Mouse (Mus musculus) MEL (cell line): ENCODE results near the gene Bckdhb. TPM values are rescaled to one million over a fixed set of nuclear protein-coding genes. Genes with fewer than 3 reads are reported as not detected.

Experiments
- DNase-seq: peaks from one replicate; pipeline ENCODE4 v3.0.0; 2011; ENCODE audit warnings: low read depth, low spot score
- H3K27ac ChIP-seq: 2 replicates; pipeline ENCODE4 v1.5.1; 2012; ENCODE audit warnings: low read depth, mild to moderate bottlenecking, control low read depth, low read length, moderate library complexity; ENCODE audit not compliant: control insufficient read depth
- H3K27me3 ChIP-seq, 2 experiments: fragments of 150-350 bp in 1 of 2; sonication (generic) in 1 of 2; 2 replicates each; pipeline ENCODE4 v1.6.1; 2012; ENCODE audit warnings: low read length in 2 of 2, mild to moderate bottlenecking in 2 of 2, improper control_type of control experiment in 1 of 2, moderate library complexity in 1 of 2; ENCODE audit not compliant: insufficient read depth in 2 of 2, control insufficient read depth in 1 of 2
- H3K36me3 ChIP-seq, 2 experiments: 2 replicates each; pipeline ENCODE4 v1.6.1; 2012 to 2014; ENCODE audit warnings: low read length in 2 of 2, improper control_type of control experiment in 1 of 2, inconsistent platforms in 1 of 2, mild to moderate bottlenecking in 1 of 2; ENCODE audit not compliant: insufficient read depth in 2 of 2, control insufficient read depth in 1 of 2
- H3K4me1 ChIP-seq, 2 experiments: fragments of 150-350 bp in 1 of 2; sonication (generic) in 1 of 2; 2 replicates each; pipeline ENCODE4 v1.6.1; 2012; ENCODE audit warnings: low read length in 2 of 2, improper control_type of control experiment in 1 of 2, mild to moderate bottlenecking in 1 of 2; ENCODE audit not compliant: insufficient read depth in 2 of 2, control insufficient read depth in 1 of 2
- H3K4me3 ChIP-seq, 2 experiments: fragments of 150-350 bp in 1 of 2; sonication (generic) in 1 of 2; 2 replicates each; pipeline ENCODE4 v1.5.1; 2012; ENCODE audit warnings: low read depth in 2 of 2, low read length in 2 of 2, mild to moderate bottlenecking in 2 of 2, moderate library complexity in 2 of 2, control low read depth in 1 of 2, improper control_type of control experiment in 1 of 2; ENCODE audit not compliant: control insufficient read depth in 1 of 2, insufficient read depth in 1 of 2
- H3K79me2 ChIP-seq: 2 replicates; pipeline ENCODE4 v1.6.1; 2012; ENCODE audit warnings: mild to moderate bottlenecking, low read length, moderate library complexity; ENCODE audit not compliant: control insufficient read depth, poor library complexity, insufficient read depth
- H3K9ac ChIP-seq: 2 replicates; pipeline ENCODE4 v1.6.1; 2012; ENCODE audit warnings: low read depth, mild to moderate bottlenecking, control low read depth, low read length, moderate library complexity; ENCODE audit not compliant: control insufficient read depth, poor library complexity, severe bottlenecking
- H3K9me3 ChIP-seq: fragments of 150-350 bp; sonication (generic); replicated peaks from 2 replicates; pipeline ENCODE4 v1.6.1; 2012; ENCODE audit warnings: mild to moderate bottlenecking, low read length, improper control_type of control experiment, moderate library complexity; ENCODE audit not compliant: insufficient read depth
- E2F4 ChIP-seq: IDR thresholded peaks from 2 replicates; pipeline ENCODE4 v1.6.1; 2011; ENCODE audit warnings: low read depth, low read length, improper control_type of control experiment, borderline replicate concordance
- ETS1 ChIP-seq: IDR thresholded peaks from 2 replicates; pipeline ENCODE4 v1.6.1; 2012; ENCODE audit warnings: low read depth, mild to moderate bottlenecking, inconsistent platforms, low read length, improper control_type of control experiment, moderate library complexity
- GABPA ChIP-seq: IDR thresholded peaks from 2 replicates; pipeline ENCODE4 v1.6.1; 2012; ENCODE audit warnings: low read depth, mild to moderate bottlenecking, inconsistent platforms, low read length, improper control_type of control experiment, moderate library complexity
- GATA1 ChIP-seq: IDR thresholded peaks from 2 replicates; pipeline ENCODE4 v1.6.1; 2011; ENCODE audit warnings: low read depth, low read length, improper control_type of control experiment
- HCFC1 ChIP-seq: IDR thresholded peaks from 2 replicates; pipeline ENCODE4 v1.6.1; 2012; ENCODE audit warnings: low read depth, mild to moderate bottlenecking, inconsistent platforms, low read length, improper control_type of control experiment, moderate library complexity
- MAX ChIP-seq: IDR thresholded peaks from 2 replicates; pipeline ENCODE4 v1.6.1; 2011; ENCODE audit warnings: low read length, improper control_type of control experiment
- MAZ ChIP-seq: IDR thresholded peaks from 2 replicates; pipeline ENCODE4 v1.6.1; 2012; ENCODE audit warnings: low read depth, mild to moderate bottlenecking, inconsistent platforms, low read length, improper control_type of control experiment
- MYB ChIP-seq: IDR thresholded peaks from 2 replicates; pipeline ENCODE4 v1.6.1; 2011; ENCODE audit warnings: mild to moderate bottlenecking, low read depth, low read length, improper control_type of control experiment
- MYC ChIP-seq: IDR thresholded peaks from 2 replicates; pipeline ENCODE4 v1.6.1; 2011; ENCODE audit warnings: low read depth, mild to moderate bottlenecking, low read length, improper control_type of control experiment, moderate library complexity
- NRF1 ChIP-seq: IDR thresholded peaks from 2 replicates; pipeline ENCODE4 v1.6.1; 2014; ENCODE audit warnings: low read depth, mild to moderate bottlenecking, inconsistent platforms, low read length, improper control_type of control experiment, moderate library complexity; ENCODE audit not compliant: poor library complexity, insufficient read depth, severe bottlenecking
- POLR2AphosphoS2 ChIP-seq: IDR thresholded peaks from 2 replicates; pipeline ENCODE4 v1.6.1; 2011; ENCODE audit warnings: low read length, improper control_type of control experiment
- POLR2AphosphoS5 ChIP-seq: IDR thresholded peaks from 2 replicates; pipeline ENCODE4 v1.6.1; 2012; ENCODE audit warnings: low read depth, borderline replicate concordance, mild to moderate bottlenecking, inconsistent platforms, low read length, moderate library complexity, mixed read lengths
- SIN3A ChIP-seq: IDR thresholded peaks from 2 replicates; pipeline ENCODE4 v1.6.1; 2012; ENCODE audit warnings: low read length, improper control_type of control experiment, inconsistent platforms
- TAL1 ChIP-seq: IDR thresholded peaks from 2 replicates; pipeline ENCODE4 v1.6.1; 2012; ENCODE audit warnings: mild to moderate bottlenecking, inconsistent platforms, low read length, moderate library complexity, mixed read lengths
- USF1 ChIP-seq: IDR thresholded peaks from 2 replicates; pipeline ENCODE4 v1.6.1; 2014; ENCODE audit warnings: low read depth, mild to moderate bottlenecking, inconsistent platforms, low read length, improper control_type of control experiment, moderate library complexity
- USF2 ChIP-seq, 2 experiments: IDR thresholded peaks; 2 replicates each; pipeline ENCODE4 v1.6.1; 2011 to 2012; ENCODE audit warnings: improper control_type of control experiment in 2 of 2, low read length in 2 of 2, borderline replicate concordance in 1 of 2, inconsistent platforms in 1 of 2, low read depth in 1 of 2, mild to moderate bottlenecking in 1 of 2; ENCODE audit not compliant: insufficient read depth in 1 of 2
- ZKSCAN1 ChIP-seq: IDR thresholded peaks from 2 replicates; pipeline ENCODE4 v1.6.1; 2012; ENCODE audit warnings: low read depth, mild to moderate bottlenecking, inconsistent platforms, low read length, improper control_type of control experiment, moderate library complexity
- ZMIZ1 ChIP-seq: IDR thresholded peaks from 2 replicates; pipeline ENCODE4 v1.6.1; 2012; ENCODE audit warnings: low read depth, mild to moderate bottlenecking, inconsistent platforms, low read length, improper control_type of control experiment, moderate library complexity
- ZNF384 ChIP-seq: IDR thresholded peaks from 2 replicates; pipeline ENCODE4 v1.6.1; 2012; ENCODE audit warnings: low read depth, mild to moderate bottlenecking, inconsistent platforms, low read length, improper control_type of control experiment
- polyA plus RNA-seq, 2 experiments: library from polyadenylated mRNA; stranded (reverse) in 1 of 2; unstranded in 1 of 2; fragments of >175 nt in 1 of 2; fragments of >200 nt in 1 of 2; gene quantifications; 2 replicates each; pipeline versions ENCODE4 v1.2.1 to v1.2.4; 2012; ENCODE audit warnings: low replicate concordance in 2 of 2, low read depth in 1 of 2; ENCODE audit not compliant: insufficient read length in 2 of 2, insufficient read depth in 1 of 2, missing spikeins in 1 of 2
- total RNA-seq: library from RNA; depleted of rRNA; stranded (reverse); fragments of 300-350 nt; gene quantifications from 2 replicates; pipeline ENCODE4 v1.2.3, GENCODE M21; 2012

The Bckdhb gene
- total and polyA plus RNA-seq, 3 experiments: 15.9 to 26.6 TPM; not detected in 1

DNA sequence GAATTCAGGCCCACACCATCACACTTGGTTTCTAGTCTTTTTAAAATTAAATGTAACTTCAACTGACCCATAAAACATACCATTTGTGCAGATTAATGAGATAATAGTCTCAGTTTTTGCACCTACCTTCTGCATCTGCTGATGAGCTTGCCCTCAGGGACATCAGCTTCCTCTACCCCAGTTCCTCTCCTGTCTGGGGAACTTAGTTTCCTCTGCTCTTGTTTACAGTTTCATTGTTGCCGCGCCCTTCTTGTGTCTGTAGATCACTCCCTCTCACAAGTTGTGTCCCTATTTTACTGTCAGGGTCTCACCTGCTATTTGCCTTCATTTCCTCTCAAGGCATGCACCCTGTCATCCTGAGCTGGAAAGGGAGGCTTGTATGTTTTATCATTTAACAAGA is 103.2 kb downstream of the Bckdhb start:
- Histone ChIP-seq H3K36me3 (no peaks in the 10 kb centered on the region), H3K27ac (no peak overlapping the region)
- TF ChIP-seq USF2 (IDR thresholded peaks at IDR 0.05; ENCODE audit: borderline replicate concordance in 1 of 2, insufficient read depth in 1 of 2, low read depth in 1 of 2, low read length in 2 of 2) (no peak), ETS1 (no peak), ZMIZ1 (no peak), NRF1 (no peak), MYB (no peak), TAL1 (no peak), GABPA (no peak), GATA1 (no peak)
- TF ChIP-seq, all 39 proteins: peak for 0
- H3K4me3 ChIP-seq: no peak overlapping the region
- H3K4me1 ChIP-seq: no peaks in the 10 kb centered on the region
- peak; percentile 13 for DNase-seq
- H3K27me3 ChIP-seq: no peaks in the 10 kb centered on the region
- H3K79me2 ChIP-seq: no peaks in the 10 kb centered on the region
- H3K9ac ChIP-seq: no peak overlapping the region
- H3K9me3 ChIP-seq: no peaks in the 10 kb centered on the region

DNA sequence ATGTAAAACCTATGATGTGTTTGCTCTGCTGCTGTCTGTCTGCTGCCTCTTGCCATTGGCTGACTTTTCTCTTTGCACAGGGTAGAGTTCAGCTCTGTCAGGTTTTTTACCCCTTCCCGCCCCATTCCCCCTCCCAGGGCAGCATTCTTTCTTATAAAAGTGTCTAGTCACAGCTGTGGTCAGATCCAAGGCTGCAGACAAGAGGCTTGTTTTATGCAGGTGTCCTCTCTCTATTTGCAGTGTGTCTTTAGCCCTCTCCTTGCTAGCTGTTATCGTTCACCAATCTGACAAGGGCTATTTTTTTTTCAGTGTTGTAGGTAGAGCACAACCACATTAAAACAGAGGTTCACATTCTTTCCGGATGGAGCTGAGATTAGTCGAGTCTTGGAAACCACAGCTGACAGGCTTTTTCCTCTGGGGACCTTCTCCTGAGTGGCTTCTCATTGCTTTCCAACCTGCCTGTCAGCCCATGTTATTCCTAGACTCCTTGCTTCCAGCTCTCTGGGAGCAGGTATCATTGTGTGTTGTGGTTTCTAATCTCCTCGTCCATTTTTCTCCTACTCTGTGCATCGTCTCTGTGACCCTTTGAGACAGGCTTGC is 105.8 kb downstream of the Bckdhb start:
- no peak for DNase-seq

GRCm38 (mm10) chr9:84031406-84031805 is 106.5 kb downstream of the Bckdhb start:
- H3K9ac ChIP-seq: no peak overlapping the region
- no peaks in the 10 kb centered on the region for H3K79me2 ChIP-seq
- no peaks in the 10 kb centered on the region for H3K9me3 ChIP-seq
- no peak overlapping the region for H3K27ac ChIP-seq
- no peak overlapping the region for H3K4me3 ChIP-seq
- TF ChIP-seq NRF1 (no peak), POLR2AphosphoS5 (no peak), USF2 (IDR thresholded peaks at IDR 0.05; ENCODE audit: borderline replicate concordance in 1 of 2, insufficient read depth in 1 of 2, low read depth in 1 of 2, low read length in 2 of 2) (no peak), POLR2AphosphoS2 (no peak)
- DNase-seq: no peak
- H3K36me3 ChIP-seq: no peaks in the 10 kb centered on the region; a peak in 1 of 4 replicates
- no peaks in the 10 kb centered on the region for H3K27me3 ChIP-seq
- no peaks in the 10 kb centered on the region for H3K4me1 ChIP-seq

More for the DNA sequence above, 105.8 kb downstream of the Bckdhb start:
- Histone ChIP-seq H3K9me3 (no peaks in the 10 kb centered on the region), H3K79me2 (no peaks in the 10 kb centered on the region), H3K9ac (no peak overlapping the region), H3K4me3 (no peak overlapping the region), H3K4me1 (no peaks in the 10 kb centered on the region), H3K27ac (no peak overlapping the region), H3K27me3 (no peaks in the 10 kb centered on the region), H3K36me3 (no peaks in the 10 kb centered on the region; a peak in 1 of 4 replicates)
- TF ChIP-seq SIN3A: no peak
- TF ChIP-seq MAX: no peak
- no peak for TF ChIP-seq HCFC1
- no peak for TF ChIP-seq USF2 (IDR thresholded peaks at IDR 0.05; ENCODE audit: borderline replicate concordance in 1 of 2, insufficient read depth in 1 of 2, low read depth in 1 of 2, low read length in 2 of 2)
- TF ChIP-seq MYC: no peak
- TF ChIP-seq ZKSCAN1: no peak
- no peak for TF ChIP-seq ETS1
- TF ChIP-seq NRF1: no peak
- no peak for TF ChIP-seq MAZ
- TF ChIP-seq ZMIZ1: no peak
- TF ChIP-seq MYB: no peak
- TF ChIP-seq GABPA: no peak
- TF ChIP-seq USF1: no peak
- TF ChIP-seq E2F4: no peak
- TF ChIP-seq ZNF384: no peak
